Mouse (Mus musculus) hindbrain, embryonic 10.5 days (tissue): ENCODE measurements around the gene Nit2. TPM values are rescaled to one million over a fixed set of nuclear protein-coding genes. Genes with fewer than 3 reads are reported as not detected.

Experiments used
- DNase-seq: peaks from one replicate; pipeline ENCODE4 v3.0.0-alpha.2; 2017; ENCODE audit warnings: low spot score
- H3K27ac ChIP-seq: fragments of 300-500 bp; sonication (generic); 2 replicates; pipeline ENCODE4 v1.5.1; 2016; ENCODE audit warnings: mild to moderate bottlenecking, moderate library complexity
- H3K27me3 ChIP-seq: fragments of 300-500 bp; sonication (generic); 2 replicates; pipeline ENCODE4 v1.6.1; 2016; ENCODE audit warnings: mild to moderate bottlenecking; ENCODE audit not compliant: poor library complexity, insufficient read depth, severe bottlenecking
- H3K36me3 ChIP-seq: fragments of 300-500 bp; sonication (generic); 2 replicates; pipeline ENCODE4 v1.6.1; 2016; ENCODE audit warnings: mild to moderate bottlenecking, moderate library complexity
- H3K4me1 ChIP-seq: fragments of 300-500 bp; sonication (generic); replicated peaks from 2 replicates; pipeline ENCODE4 v1.6.1; 2016; ENCODE audit warnings: mild to moderate bottlenecking
- H3K4me3 ChIP-seq: fragments of 300-500 bp; sonication (generic); 2 replicates; pipeline ENCODE4 v1.5.1; 2016; ENCODE audit warnings: mild to moderate bottlenecking, moderate library complexity
- H3K9me3 ChIP-seq: fragments of 300-500 bp; sonication (generic); 2 replicates; pipeline ENCODE4 v1.6.1; 2016; ENCODE audit warnings: mild to moderate bottlenecking, moderate library complexity
- WGBS: fragments of 180-500 bp; shearing (Covaris S2); methylation state at CpG from one replicate; pipeline ENCODE4 v1.1.7; 2016; 5-methylcytosine and 5-hydroxymethylcytosine counted together
- polyA plus RNA-seq: library from polyadenylated mRNA; unstranded; fragments of >200 nt; fragmentation: Nextera tagmentation; extraction: Ambion mirVana; gene quantifications from 2 replicates; pipeline ENCODE4 v1.2.1, GENCODE M21; 2016

Nit2 gene
- polyA plus RNA-seq, 1 experiment from 2014 or later = 45.6 TPM

- H3K27me3 ChIP-seq = no peaks in the 10 kb centered on the region
- no peaks in the 10 kb centered on the region for H3K36me3 ChIP-seq
- H3K27ac ChIP-seq = peak within 1 kb of the TSS; percentile 97
- H3K4me1 ChIP-seq = peaks cover 16% of the 10 kb centered on the region
- peak within 1 kb of the TSS; percentile 98 for H3K4me3 ChIP-seq
- WGBS = under 1% methylated on average over 37 of the region's 37 CpGs
- DNase-seq = peak; percentile 95
- no peaks in the 10 kb centered on the region for H3K9me3 ChIP-seq
These were observed 46.0 kb downstream of the Nit2 start, which contains the start of gene Tomm70a for GRCm38 (mm10) chr16:57120913-57121815. TSS of gene Tomm70a (plus strand) at chr16:57121703.

- H3K27me3 ChIP-seq = no peaks in the 10 kb centered on the region
- 74% methylated on average over 2 of the region's 2 CpGs for WGBS
- no peak for DNase-seq
- no peaks in the 10 kb centered on the region for H3K36me3 ChIP-seq
- no peak overlapping the region for H3K27ac ChIP-seq
- H3K4me1 ChIP-seq = peaks cover 3% of the 10 kb centered on the region
- H3K9me3 ChIP-seq = no peaks in the 10 kb centered on the region
- no peak overlapping the region for H3K4me3 ChIP-seq
These were observed 49.6 kb downstream of the Nit2 start for GRCm38 (mm10) chr16:57117562-57117961.

DNA sequence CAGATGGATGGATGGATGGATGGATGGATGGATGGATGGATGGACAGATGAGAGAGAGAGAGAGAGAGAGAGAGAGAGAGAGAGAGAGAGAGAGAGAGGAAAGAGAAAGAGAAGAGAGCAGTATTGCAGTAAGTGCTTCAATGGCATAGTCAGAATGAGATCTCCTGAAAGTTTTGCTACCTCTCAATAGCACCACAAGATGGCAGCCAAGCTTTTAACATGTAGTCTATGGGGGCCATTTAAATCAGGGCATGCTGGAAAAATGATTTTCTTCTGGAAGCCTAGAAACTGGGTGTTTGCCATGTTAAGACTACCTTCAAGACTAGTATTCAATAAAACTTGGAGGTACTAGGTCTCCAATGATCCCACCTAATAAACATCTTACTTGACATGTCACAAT, 51.1 kb downstream of the Nit2 start:
- no peak overlapping the region for H3K4me3 ChIP-seq
- no peak for DNase-seq
- no peaks in the 10 kb centered on the region for H3K9me3 ChIP-seq
- no peaks in the 10 kb centered on the region for H3K4me1 ChIP-seq
- no peaks in the 10 kb centered on the region for H3K27me3 ChIP-seq
- no peaks in the 10 kb centered on the region for H3K36me3 ChIP-seq
- H3K27ac ChIP-seq = no peak overlapping the region

Other genes with a start within 250 kb of the Nit2 start
- gene Lnp1, start 239.3 kb downstream of the Nit2 start, polyA plus RNA-seq = not detected in 2 replicates
- gene Tmem45a2, start 96.0 kb downstream of the Nit2 start, polyA plus RNA-seq = not detected in 2 replicates
- 48.3 and 48.9 TPM in 2 replicates for gene Tomm70a, start 45.6 kb downstream of the Nit2 start, polyA plus RNA-seq
- 18.0 and 20.3 TPM in 2 replicates for gene Tbc1d23, start 64.2 kb upstream of the Nit2 start, polyA plus RNA-seq
- 0.05 and 0.21 TPM in 2 replicates for gene Tmem30c, start 125.5 kb upstream of the Nit2 start, polyA plus RNA-seq
- gene Filip1l, start 185.8 kb upstream of the Nit2 start, polyA plus RNA-seq = 5.8 and 8.5 TPM in 2 replicates